Mouse (Mus musculus) ES-Bruce4 (cell line): ENCODE measurements around the gene Shisal2b.

Experiments
- CTCF ChIP-seq: IDR thresholded peaks from one replicate; pipeline ENCODE4 v1.8.1; 2011; ENCODE audit warnings: low read depth, low read length
- POLR2A ChIP-seq: IDR thresholded peaks from one replicate; pipeline ENCODE4 v1.8.1; 2011; ENCODE audit warnings: low read length; ENCODE audit not compliant: insufficient read depth

GRCm38 (mm10) chr13:104863127-104863979 lies at the start of gene Shisal2b:
- TF ChIP-seq POLR2A (no peak), CTCF (no peak)
